Mouse (Mus musculus) cerebellum, postnatal 4 days (tissue): ENCODE measurements around the gene Arhgap5.
"Not testable (repeated sequence)": the region's sequence is repeated elsewhere in the genome, so short reads cannot be mapped to it uniquely, and the experiment has no call there.

ENCODE experiments used
- DNase-seq, 2 experiments: peaks; one replicate each; pipeline ENCODE4 v3.0.0; 2022; ENCODE audit warnings: low spot score in 2 of 2, mixed read lengths in 1 of 2

The Arhgap5 gene

DNA sequence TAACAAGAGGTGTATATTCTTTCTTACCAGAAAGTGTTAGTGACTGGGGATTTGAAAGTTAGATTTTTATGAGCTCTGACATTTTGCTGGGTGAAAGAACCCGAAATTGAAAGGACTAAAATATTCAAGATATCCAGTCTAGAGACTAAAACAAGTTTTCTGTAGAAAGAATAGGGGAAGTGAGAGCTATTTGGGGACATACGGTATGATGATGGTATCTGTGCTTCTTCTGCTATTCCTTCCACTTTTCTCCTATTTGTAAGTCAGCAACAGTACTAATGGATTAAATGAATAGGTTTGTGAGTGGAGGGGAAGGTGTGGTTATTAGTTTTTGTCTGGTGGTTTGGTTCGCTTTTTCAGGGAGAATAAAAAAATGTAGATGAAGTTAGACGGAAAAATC, 37.5 kb downstream of the Arhgap5 start:
- no peak for DNase-seq

DNA sequence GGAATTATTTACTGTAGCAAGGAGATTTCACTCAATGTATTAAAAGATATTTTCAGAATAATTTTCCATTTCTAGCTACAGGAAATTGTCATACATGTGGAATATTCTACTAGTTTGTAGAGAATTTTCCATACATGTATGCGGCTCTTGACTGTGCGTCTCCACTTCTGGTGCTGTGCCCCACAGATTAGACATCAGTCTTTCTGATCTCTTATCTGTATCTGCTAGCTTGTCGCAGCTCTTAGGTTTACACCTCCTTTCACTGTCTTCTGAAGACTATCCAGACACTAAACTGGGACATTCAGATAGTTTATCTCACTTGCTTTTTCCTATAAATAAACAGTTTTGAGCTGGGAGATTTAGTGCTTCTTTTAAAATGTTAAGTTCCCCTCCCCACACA, 40.8 kb downstream of the Arhgap5 start:
- DNase-seq, result no peak

DNA sequence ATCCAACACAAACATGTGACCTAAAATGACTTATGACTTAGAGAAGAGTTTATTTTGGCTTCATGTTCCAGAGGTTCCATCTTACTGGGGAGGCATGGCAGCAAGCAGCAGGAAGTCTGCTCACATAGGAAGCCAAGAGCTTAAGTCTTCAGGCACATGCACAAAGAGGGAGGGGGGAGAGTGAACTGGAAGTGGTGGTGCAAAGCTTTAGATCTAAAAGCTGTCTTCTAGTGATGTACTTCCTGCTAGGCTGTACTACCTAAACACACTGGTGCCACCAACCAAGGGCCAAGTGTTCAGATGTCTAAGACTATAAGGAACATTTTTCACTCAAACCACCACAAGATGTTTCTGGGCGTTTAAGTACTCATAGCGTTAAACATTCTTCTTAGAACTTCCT, 48.3 kb downstream of the Arhgap5 start:
- DNase-seq, result no peak

DNA sequence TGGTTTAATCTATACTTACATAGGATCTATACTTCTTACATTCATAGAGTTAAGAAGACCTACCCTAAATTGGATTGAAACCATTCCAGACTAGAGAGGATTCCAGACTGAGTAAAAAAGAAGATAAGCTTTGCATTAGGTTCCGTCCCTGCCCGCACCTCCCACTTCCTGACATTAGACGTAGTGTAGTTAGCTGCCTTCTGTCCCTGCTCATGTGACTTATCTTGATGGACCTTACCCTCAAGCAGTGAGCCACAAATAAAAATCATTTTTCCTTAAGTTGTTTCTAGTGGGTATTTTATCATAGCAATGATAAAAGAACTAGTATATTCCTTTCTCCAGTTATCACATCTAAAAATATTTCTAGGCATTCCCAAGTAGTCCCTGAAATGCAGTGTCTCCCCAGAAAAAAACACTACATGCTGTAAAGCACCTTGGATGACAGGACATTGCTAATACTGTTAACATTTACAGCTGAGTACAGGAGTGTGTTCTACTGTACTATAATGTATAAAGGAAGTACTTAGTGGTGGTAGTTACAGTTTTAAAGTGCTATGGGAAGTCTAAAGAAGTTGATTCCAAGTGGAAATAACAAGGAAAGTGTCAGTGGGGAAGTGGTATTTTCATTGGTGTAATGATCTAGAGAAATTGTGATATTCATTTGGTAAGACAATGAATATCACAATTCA, 51.6 kb downstream of the Arhgap5 start:
- no peak for DNase-seq

DNA sequence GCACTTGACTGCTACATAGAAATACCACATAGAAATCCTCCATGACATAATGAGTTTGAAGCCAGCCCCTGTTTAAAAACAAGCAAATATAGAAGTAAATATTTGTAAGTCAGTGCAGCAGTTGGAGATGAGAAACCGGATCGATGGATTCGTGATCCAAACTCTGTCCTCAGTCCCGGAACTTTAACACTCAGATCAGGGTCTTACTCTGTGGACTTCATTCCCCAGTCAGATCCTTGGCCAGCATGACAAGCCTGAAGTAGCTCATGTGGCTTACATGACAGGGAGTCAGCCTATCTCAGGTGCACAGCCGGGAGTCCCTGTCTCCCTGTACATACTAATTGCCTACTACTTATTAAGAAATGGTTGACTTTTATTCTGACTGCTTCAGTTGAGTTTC, 61.9 kb downstream of the Arhgap5 start:
- no peak for DNase-seq

DNA sequence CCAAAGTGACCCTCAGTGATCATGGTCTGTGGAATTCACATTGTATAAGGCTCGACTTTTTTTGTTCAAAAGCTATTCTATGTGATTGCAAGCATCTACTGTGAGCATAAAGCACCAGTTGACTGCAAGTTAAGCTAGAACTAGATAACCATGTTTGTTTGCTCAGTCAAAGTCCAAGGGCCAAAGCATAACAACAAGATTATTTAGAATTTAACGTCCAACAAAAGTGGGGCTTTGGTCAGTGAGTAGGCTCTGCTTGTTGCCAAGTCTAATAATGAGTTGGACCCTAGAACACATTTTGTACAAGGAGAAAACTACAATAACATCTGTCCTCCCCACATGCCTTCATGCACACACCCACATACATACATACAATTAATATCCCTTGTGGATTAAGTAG, 69.6 kb downstream of the Arhgap5 start:
- DNase-seq, result no peak

DNA sequence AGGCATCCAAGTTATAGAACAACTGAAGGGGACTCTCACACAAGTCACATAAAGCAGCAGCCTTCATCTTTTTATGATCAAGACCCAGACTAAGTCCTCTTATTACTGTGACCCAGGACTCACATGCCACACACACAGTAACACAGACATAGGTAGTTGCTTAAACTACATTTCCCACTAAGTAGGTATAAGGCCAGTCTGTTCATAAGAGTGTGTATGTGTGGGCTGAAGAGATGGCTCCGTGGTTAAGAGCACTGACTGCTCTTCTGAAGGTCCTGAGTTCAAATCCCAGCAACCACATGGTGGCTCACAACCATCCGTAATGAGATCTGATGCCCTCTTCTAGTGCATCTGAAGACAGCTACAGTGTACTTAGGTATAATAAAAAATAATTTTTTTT, 82.7 kb downstream of the Arhgap5 start:
- DNase-seq, result not testable (repeated sequence)

DNA sequence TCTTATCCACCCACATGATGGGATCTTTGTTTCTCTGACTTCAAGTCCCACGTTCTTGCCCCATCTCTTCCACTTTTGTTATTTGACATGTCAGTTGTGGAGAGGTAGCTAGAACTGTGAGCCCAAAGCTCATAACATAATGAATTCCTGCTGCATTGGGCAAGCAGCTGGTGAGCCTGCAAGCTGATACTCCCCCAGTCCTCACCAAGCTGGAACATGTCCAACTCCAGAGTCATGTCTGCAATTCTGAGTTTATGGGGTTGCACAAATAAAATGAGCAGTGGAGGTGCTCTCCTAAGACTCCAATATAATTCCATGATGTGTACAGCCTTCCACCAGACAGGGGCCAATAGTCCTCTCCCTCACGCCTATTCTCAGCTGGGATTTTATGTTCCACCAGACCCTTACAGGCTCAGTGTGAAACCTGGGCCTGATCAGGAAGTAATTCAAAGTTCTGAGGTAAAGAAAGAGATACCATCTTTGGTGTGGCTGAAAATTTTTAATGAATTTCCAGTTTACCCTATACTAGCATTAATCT, 83.8 kb downstream of the Arhgap5 start:
- DNase-seq, result no peak

DNA sequence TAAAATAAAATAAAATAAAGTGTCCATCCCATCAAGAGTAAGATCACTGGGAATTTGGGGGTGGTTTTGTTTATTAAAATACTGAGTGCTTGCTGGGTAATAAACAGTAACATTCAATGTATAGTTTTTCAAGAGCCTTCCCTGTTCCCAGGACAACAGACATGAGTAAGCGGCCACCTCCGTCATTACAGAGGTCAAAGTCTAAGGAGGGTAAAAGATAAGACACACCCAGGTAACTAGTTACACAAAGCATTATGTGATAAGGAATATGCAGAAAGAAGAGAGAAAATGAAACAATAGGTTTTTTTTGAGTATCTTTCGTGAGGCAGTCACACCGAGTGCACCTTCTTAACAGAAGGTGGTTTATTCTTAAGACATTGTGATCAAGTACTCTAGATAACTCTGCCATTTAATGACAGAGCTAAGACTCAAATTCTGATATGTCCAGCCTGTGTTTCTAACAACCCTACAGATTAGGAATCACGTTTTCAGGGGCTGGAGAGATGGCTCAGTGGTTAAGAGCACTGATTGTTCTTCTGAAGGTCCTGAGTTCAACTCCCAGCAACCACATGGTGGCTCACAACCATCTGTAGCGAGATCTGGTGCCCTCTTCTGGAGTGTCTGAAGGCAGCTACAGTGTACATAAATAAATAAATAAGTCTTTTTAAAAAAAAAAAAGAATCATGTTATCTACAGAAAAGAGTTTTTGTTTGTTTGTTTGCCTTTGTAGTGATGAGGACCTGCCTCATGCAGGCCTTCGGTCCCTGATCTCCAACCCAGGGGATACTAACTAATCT, 91.8 kb downstream of the Arhgap5 start:
- DNase-seq, result no peak

DNA sequence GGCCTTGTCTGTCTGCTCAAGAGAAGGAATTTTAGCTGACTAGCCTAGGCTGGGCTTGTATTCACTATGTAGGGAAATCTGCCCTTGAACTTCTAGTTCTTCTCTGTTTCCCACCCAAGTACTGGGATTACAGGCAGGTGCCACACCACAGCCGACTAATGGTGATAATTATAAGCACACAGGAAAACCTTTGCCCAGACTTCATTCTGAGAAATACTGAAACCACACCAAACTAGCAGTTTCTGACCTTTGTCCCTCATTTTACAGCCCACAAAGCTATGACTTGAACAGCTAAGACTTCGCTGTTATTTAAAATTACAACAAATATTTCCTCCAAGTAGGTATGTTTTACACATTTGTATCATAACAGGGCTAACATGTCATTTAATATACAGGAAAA, 98.7 kb downstream of the Arhgap5 start:
- no peak for DNase-seq

DNA sequence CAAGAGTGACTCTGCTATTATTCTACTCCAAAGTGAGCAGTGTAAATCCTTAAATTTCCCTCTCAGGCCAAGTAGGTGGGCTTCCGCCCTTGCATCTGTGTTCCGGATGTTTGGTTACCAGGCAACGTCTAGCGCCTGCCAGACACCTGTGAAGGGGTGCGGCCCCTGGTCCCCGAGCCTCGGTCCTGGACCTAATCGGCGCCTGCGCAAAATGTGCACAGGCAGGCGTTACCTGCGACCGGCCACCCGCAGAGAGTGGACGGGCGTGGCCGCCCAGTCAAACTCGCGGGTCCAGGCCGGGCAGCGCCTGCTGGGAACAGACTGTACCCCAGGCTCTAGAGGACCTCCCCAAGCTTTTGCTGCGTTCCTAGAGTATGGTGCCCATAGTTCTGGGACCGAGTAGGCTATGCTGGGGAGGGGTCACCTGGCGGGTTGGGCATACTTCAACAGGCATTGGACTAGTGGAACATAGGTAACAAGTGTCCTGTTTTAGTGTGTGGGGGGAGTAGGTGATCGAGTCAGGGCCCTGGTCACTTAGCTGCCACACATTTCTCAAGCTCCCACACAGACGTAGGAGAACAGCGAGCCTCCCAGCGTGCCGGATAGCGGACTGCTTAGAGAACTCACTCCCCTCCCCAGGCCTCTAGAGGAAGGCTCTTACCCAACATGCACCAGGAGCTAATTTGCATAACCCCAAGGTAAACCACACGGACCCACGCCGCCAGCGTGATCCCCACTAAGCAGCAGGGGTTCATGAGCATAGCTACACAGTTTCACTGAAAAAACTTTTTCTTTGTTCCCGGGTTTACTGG, 99.3 kb downstream of the Arhgap5 start:
- peak; percentile 55 to 78 for DNase-seq

DNA sequence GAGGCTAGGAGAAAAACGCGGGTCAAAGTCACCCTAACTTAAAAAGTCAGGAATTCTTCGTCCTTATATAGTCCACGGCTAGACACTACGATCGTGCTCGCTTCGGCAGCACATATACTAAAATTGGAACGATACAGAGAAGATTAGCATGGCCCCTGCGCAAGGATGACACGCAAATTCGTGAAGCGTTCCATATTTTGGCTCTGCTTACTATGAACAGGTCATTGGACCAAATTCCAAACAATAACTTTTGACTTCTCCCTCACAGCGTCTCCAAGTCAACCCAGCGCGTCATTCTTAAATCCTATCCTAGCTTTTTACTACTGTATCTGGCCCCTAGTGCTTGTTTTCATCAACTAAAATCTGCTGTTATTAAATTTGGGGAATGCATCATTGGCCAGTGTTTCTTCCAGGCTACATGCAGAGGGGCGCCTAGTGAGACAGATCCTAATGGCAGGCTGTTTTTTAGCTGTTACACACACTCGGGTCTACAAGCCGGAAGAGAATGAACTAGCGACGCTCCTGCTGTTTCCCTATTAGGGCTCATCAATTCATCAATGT, 100.0 kb downstream of the Arhgap5 start:
- no peak for DNase-seq

DNA sequence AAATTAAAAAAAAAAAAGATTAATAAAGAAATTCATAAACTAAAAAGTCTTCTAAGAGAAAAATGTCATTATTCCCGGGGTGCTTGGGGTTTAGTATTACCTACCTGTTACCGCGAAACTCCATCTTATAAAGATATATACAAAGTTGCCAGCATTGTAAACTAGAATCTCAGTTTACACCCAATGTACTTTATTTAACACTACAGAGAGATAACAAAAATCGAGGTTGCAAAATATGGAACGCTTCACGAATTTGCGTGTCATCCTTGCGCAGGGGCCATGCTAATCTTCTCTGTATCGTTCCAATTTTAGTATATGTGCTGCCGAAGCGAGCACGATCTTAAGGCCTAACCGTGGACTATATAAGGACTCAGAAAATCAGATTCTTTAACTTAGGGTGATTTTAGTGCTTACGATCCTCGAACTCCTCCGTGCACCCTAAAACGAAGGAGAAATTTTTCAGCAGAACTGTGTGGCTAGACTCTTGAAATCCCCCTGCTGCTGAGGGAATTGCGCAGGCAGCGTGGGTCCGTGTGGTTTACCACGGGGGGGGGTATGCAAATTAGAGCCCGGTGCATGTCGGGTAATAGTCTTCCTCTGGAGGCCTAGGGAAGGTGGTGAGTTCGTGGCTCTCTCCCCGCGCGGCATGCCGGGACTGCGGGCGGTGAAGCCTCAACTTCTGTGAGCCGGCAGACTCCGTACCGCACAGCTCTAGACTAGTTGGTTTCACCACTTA, 100.7 kb downstream of the Arhgap5 start:
- peak; percentile 93 to 96 for DNase-seq

DNA sequence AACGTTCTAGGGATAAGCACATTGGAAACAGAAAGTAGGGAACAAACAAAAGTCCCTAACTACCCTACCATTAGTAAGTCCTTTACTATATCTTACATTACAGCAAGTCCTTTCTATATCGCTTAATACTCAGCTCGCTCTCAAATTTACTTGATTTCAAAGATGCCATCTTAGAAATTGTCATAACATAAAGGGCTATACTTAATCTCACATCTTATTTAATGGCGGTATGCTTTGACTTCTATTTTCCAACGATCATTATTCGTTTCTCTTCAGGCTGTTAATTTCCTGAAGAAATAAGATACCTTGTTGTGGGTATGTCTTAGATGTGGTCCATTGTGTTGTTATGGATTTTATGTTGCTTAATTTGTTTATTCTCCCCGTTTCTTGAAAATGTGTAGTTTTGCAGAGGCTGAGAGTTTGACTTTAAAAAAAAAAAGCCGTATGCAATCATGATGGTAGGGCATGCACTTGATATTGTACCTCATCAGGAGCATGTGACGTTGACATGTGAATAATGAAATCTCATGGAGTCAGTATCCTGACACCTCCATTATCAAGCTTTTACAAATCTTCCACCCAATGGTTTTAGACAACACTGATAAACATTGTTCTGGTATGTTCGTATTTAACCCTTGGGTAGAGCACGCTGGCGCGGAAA, 101.3 kb downstream of the Arhgap5 start:
- no peak for DNase-seq

DNA sequence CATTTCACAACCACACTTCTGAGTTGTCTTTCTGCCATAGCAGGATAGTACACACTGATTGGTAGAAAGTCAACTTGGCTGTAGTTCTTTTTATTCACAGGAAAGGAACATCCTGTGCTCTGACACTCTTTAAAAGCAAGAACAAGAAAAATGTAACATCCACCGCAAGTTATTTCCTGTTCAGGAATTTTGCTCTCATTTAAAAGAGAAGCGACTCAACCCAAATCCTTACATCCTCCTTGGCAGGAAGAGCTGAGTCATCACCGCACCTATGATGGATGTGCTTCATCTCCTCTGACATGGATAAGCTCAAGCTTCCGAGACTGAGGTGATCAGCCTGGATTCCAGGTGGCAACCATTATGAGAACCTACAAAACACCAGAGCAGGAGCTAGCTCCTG, 103.6 kb downstream of the Arhgap5 start:
- DNase-seq, result no peak

DNA sequence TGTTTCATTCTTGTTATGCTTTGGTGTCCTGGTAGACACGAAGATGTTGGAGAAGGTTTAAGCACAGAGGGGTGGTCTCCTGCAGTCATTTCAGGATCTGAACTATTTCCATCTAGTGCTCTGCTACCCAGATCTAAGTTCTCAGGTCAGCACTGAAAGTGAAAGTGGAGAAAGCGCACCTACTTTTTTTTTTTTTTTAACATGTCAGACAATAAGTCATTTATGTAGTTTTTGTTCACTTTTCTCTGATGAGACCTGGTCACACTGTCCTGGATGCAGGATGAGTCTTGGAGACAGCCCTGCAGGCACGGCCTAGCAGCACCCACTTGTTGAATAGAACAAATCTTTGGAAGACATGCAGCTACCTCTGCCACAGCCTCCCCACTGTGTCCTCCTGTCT, 111.9 kb downstream of the Arhgap5 start:
- DNase-seq, result no peak

DNA sequence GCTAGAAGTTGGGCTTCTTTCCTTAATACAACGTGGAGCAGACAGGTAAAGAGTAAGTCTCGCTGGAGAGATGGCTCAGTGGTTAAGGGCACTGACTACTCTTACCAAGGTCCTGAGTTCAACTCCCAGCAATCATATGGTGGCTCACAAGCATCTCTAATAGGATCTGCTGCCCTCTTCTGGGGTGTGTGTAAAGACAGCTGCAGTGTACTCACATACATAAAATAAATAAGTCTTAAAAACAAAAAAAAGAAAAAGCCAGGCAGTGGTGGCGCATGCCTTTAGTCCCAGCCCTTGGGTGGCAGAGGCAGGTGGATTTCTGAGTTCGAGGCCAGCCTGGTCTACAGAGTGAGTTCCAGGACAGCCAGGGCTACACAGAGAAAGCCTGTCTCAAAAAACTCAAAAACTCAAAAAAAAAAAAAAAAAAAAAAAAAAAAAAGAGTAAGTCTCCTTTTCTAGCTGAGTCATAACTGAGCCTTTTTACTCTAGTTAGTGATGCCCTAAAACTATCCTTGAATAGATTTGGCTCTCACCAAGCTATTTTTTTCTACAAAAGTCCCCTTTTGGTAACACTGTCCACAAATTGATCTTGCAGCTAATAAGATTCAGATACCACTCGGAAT, 114.8 kb downstream of the Arhgap5 start:
- no peak for DNase-seq

DNA sequence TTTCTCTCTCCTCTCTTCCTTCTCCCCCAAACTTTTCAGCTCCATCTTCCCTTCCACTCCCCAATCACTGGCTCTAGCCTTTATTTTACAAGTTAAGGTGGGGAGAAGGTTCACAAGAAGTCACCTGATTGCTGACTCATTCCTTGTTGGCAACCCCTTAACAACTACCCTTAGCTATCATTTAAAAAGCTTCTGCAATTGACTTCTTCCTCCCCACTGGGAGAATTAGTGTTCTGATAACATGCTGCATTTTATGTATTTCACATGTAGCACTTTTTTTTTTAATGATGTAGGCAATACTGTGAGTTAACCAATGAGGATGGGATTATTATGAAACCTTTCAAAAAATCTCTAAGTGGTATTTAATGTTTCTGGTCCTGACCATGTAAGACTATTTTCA, 115.9 kb downstream of the Arhgap5 start:
- no peak for DNase-seq
